Mouse (Mus musculus) hindbrain, embryonic 13.5 days (tissue): Measurements from ENCODE around the gene Fibp. TPM values are rescaled to one million over a fixed set of nuclear protein-coding genes. Genes with fewer than 3 reads are reported as not detected.

Experiments used
- ATAC-seq: fragments of 200-750 bp; cut with Nextera tagmentation; 2 replicates; pipeline ENCODE4 v1.8.0; 2017; ENCODE audit warnings: moderate TSS enrichment; ENCODE audit not compliant: low FRiP score
- H3K27ac ChIP-seq: fragments of 300-500 bp; sonication (generic); 2 replicates; pipeline ENCODE4 v1.5.1; 2015; ENCODE audit warnings: inconsistent platforms, mild to moderate bottlenecking, moderate library complexity
- H3K27me3 ChIP-seq: fragments of 300-500 bp; sonication (generic); 2 replicates; pipeline ENCODE4 v1.6.1; 2015; ENCODE audit warnings: mild to moderate bottlenecking, inconsistent platforms
- H3K36me3 ChIP-seq: fragments of 300-500 bp; sonication (generic); 2 replicates; pipeline ENCODE4 v1.6.1; 2015; ENCODE audit warnings: mild to moderate bottlenecking, inconsistent platforms
- H3K4me1 ChIP-seq: fragments of 300-500 bp; sonication (generic); replicated peaks from 2 replicates; pipeline ENCODE4 v1.6.1; 2015; ENCODE audit warnings: inconsistent platforms
- H3K4me2 ChIP-seq: fragments of 300-500 bp; sonication (generic); 2 replicates; pipeline ENCODE4 v1.6.1; 2015; ENCODE audit warnings: inconsistent platforms, mild to moderate bottlenecking, moderate library complexity
- H3K4me3 ChIP-seq: fragments of 300-500 bp; sonication (generic); 2 replicates; pipeline ENCODE4 v1.5.1; 2015; ENCODE audit warnings: mild to moderate bottlenecking, inconsistent platforms
- H3K9ac ChIP-seq: fragments of 300-500 bp; sonication (generic); 2 replicates; pipeline ENCODE4 v1.6.1; 2015; ENCODE audit warnings: mild to moderate bottlenecking, inconsistent platforms
- H3K9me3 ChIP-seq: fragments of 300-500 bp; sonication (generic); 2 replicates; pipeline ENCODE4 v1.6.1; 2016; ENCODE audit warnings: inconsistent platforms
- WGBS: fragments of 180-500 bp; shearing (Covaris S2); methylation state at CpG from one replicate; pipeline ENCODE4 v1.1.7; 2015; 5-methylcytosine and 5-hydroxymethylcytosine counted together
- polyA plus RNA-seq: library from polyadenylated mRNA; unstranded; fragments of >200 nt; fragmentation: Nextera tagmentation; extraction: Ambion mirVana; gene quantifications from 2 replicates; pipeline ENCODE4 v1.2.1, GENCODE M21; 2015

Gene Fibp
- polyA plus RNA-seq, 1 experiment from 2014 or later = 169 TPM

- no peaks in the 10 kb centered on the region for H3K27me3 ChIP-seq
- no peak overlapping the region for H3K4me2 ChIP-seq
- WGBS = 86% methylated on average over 12 of the region's 12 CpGs
- H3K9me3 ChIP-seq = no peaks in the 10 kb centered on the region
- no peak overlapping the region for H3K27ac ChIP-seq
- peaks cover 70% of the 10 kb centered on the region for H3K36me3 ChIP-seq
- H3K9ac ChIP-seq = no peak overlapping the region
- peaks cover 18% of the 10 kb centered on the region for H3K4me1 ChIP-seq
- H3K4me3 ChIP-seq = no peak overlapping the region
- no peak for ATAC-seq
Measured at GRCm38 (mm10) chr19:5495353-5496051, 35.1 kb downstream of the Fibp start.

GRCm38 (mm10) chr19:5496052-5496370, 35.6 kb downstream of the Fibp start:
- no peak overlapping the region for H3K27ac ChIP-seq
- no peak for ATAC-seq
- H3K27me3 ChIP-seq = no peaks in the 10 kb centered on the region
- no peaks in the 10 kb centered on the region for H3K9me3 ChIP-seq
- 91% methylated on average over 16 of the region's 16 CpGs for WGBS
- no peak overlapping the region for H3K4me3 ChIP-seq
- peaks cover 70% of the 10 kb centered on the region for H3K36me3 ChIP-seq
- no peak overlapping the region for H3K9ac ChIP-seq
- H3K4me1 ChIP-seq = peaks cover 18% of the 10 kb centered on the region
- H3K4me2 ChIP-seq = no peak overlapping the region

- Histone ChIP-seq H3K9ac (no peak overlapping the region), H3K27me3 (no peaks in the 10 kb centered on the region), H3K4me3 (no peak overlapping the region), H3K4me1 (no peaks in the 10 kb centered on the region; the same call in 1 of the 2 replicates), H3K4me2 (no peak overlapping the region), H3K36me3 (peaks cover 49% of the 10 kb centered on the region), H3K27ac (no peak overlapping the region), H3K9me3 (no peaks in the 10 kb centered on the region)
- no peak for ATAC-seq
- WGBS = 91% methylated on average over 2 of the region's 2 CpGs
Measured at GRCm38 (mm10) chr19:5500330-5500875, 40.0 kb downstream of the Fibp start.

GRCm38 (mm10) chr19:5503687-5504086, 43.3 kb downstream of the Fibp start, which contains the start of gene 1700020D05Rik:
Gene 1700020D05Rik (minus strand): TSS chr19:5503787.
- H3K9ac ChIP-seq = no peak within 1 kb of the TSS
- no peak within 1 kb of the TSS for H3K4me2 ChIP-seq
- peaks cover 16% of the 10 kb centered on the region for H3K36me3 ChIP-seq
- WGBS = 53% methylated on average over 17 of the region's 17 CpGs
- H3K4me1 ChIP-seq = no peaks in the 10 kb centered on the region; the same call in 1 of the 2 replicates
- ATAC-seq = no peak
- no peaks in the 10 kb centered on the region for H3K27me3 ChIP-seq
- no peak within 1 kb of the TSS for H3K27ac ChIP-seq
- no peaks in the 10 kb centered on the region for H3K9me3 ChIP-seq
- H3K4me3 ChIP-seq = no peak within 1 kb of the TSS

GRCm38 (mm10) chr19:5510031-5511026, 49.9 kb downstream of the Fibp start, which contains the start of gene Snx32:
Gene Snx32 (minus strand): TSS chr19:5510538.
- 5% methylated on average over 43 of the region's 47 CpGs for WGBS
- Histone ChIP-seq H3K27me3 (no peaks in the 10 kb centered on the region), H3K36me3 (no peaks in the 10 kb centered on the region), H3K27ac (peak within 1 kb of the TSS; percentile 87), H3K4me3 (peak within 1 kb of the TSS; percentile 53), H3K9me3 (no peaks in the 10 kb centered on the region), H3K4me2 (peak within 1 kb of the TSS; percentile 80), H3K4me1 (peaks cover 32% of the 10 kb centered on the region), H3K9ac (peak within 1 kb of the TSS; percentile 81)
- peak; percentile 99 for ATAC-seq

- Histone ChIP-seq H3K27me3 (no peaks in the 10 kb centered on the region), H3K27ac (0 out of 2 replicates have a peak overlapping the region, but pooled peaks have one; percentile 44), H3K36me3 (no peaks in the 10 kb centered on the region), H3K9me3 (no peaks in the 10 kb centered on the region), H3K4me2 (peak overlapping the region; percentile 80), H3K4me3 (peak overlapping the region; percentile 53), H3K4me1 (peaks cover 32% of the 10 kb centered on the region), H3K9ac (peak overlapping the region; percentile 70)
- 52% methylated on average over 15 of the region's 15 CpGs for WGBS
- ATAC-seq = no peak
Measured at GRCm38 (mm10) chr19:5511074-5511632, 50.7 kb downstream of the Fibp start.

- H3K27ac ChIP-seq = no peak overlapping the region
- no peaks in the 10 kb centered on the region for H3K9me3 ChIP-seq
- H3K4me2 ChIP-seq = no peak overlapping the region
Measured at GRCm38 (mm10) chr19:5512091-5513004, 51.9 kb downstream of the Fibp start.

GRCm38 (mm10) chr19:5513005-5513349, 52.6 kb downstream of the Fibp start:
- no peak overlapping the region for H3K4me3 ChIP-seq
- no peaks in the 10 kb centered on the region for H3K9me3 ChIP-seq
- H3K36me3 ChIP-seq = no peaks in the 10 kb centered on the region
- ATAC-seq = no peak
- H3K9ac ChIP-seq = no peak overlapping the region
- H3K4me1 ChIP-seq = peaks cover 32% of the 10 kb centered on the region
- H3K4me2 ChIP-seq = no peak overlapping the region
- 86% methylated on average over 3 of the region's 3 CpGs for WGBS
- no peaks in the 10 kb centered on the region for H3K27me3 ChIP-seq
- H3K27ac ChIP-seq = no peak overlapping the region

More at GRCm38 (mm10) chr19:5512091-5513004, 51.9 kb downstream of the Fibp start:
- 85% methylated on average over 12 of the region's 12 CpGs for WGBS
- ATAC-seq = no peak
- H3K36me3 ChIP-seq = no peaks in the 10 kb centered on the region
- H3K4me3 ChIP-seq = no peak overlapping the region
- H3K27me3 ChIP-seq = no peaks in the 10 kb centered on the region
- no peak overlapping the region for H3K9ac ChIP-seq
- H3K4me1 ChIP-seq = peaks cover 32% of the 10 kb centered on the region

Other genes starting within 250 kb of the Fibp start
- gene Pacs1, start 187.5 kb upstream of the Fibp start, polyA plus RNA-seq = 33.9 TPM in 2 replicates
- 373 and 377 TPM in 2 replicates for gene Sf3b2, start 165.2 kb upstream of the Fibp start, polyA plus RNA-seq
- gene Gal3st3, start 162.3 kb upstream of the Fibp start, polyA plus RNA-seq = 34.1 and 36.0 TPM in 2 replicates
- gene Catsper1, start 124.9 kb upstream of the Fibp start, polyA plus RNA-seq = not detected in 2 replicates
- gene Cst6, start 111.0 kb upstream of the Fibp start, polyA plus RNA-seq = 5.4 and 6.3 TPM in 2 replicates
- 53.3 and 56.4 TPM in 2 replicates for gene Eif1ad, start 93.9 kb upstream of the Fibp start, polyA plus RNA-seq
- gene Banf1, start 93.4 kb upstream of the Fibp start, polyA plus RNA-seq = 330 and 334 TPM in 2 replicates
- gene Sart1, start 71.9 kb upstream of the Fibp start, polyA plus RNA-seq = 72.1 and 73.0 TPM in 2 replicates
- 0.18 TPM in 1 of 2 replicates, not detected in the other for gene Tsga10ip, start 58.1 kb upstream of the Fibp start, polyA plus RNA-seq
- 322 and 323 TPM in 2 replicates for gene Drap1, start 35.6 kb upstream of the Fibp start, polyA plus RNA-seq
- gene AI837181, start 35.5 kb upstream of the Fibp start, polyA plus RNA-seq = 68.5 and 69.7 TPM in 2 replicates
- 0.48 TPM in 1 of 2 replicates, not detected in the other for gene Fosl1, start 13.1 kb upstream of the Fibp start, polyA plus RNA-seq
- gene Ccdc85b, start 2.7 kb upstream of the Fibp start, polyA plus RNA-seq = 9.6 and 10.2 TPM in 2 replicates
- 5.0 and 5.8 TPM in 2 replicates for gene Ctsw, start 7.9 kb downstream of the Fibp start, polyA plus RNA-seq
- 45.6 and 48.7 TPM in 2 replicates for gene Efemp2, start 13.3 kb downstream of the Fibp start, polyA plus RNA-seq
- gene Mus81, start 27.8 kb downstream of the Fibp start, polyA plus RNA-seq = 42.6 and 49.7 TPM in 2 replicates
- gene Cfl1, start 29.8 kb downstream of the Fibp start, polyA plus RNA-seq = 3,676 and 3,692 TPM in 2 replicates
- gene 1700020D05Rik, start 43.2 kb downstream of the Fibp start, polyA plus RNA-seq = 0.58 TPM in 1 of 2 replicates, not detected in the other
- 80.3 and 81.1 TPM in 2 replicates for gene Snx32, start 49.9 kb downstream of the Fibp start, polyA plus RNA-seq
- 0.21 TPM in 1 of 2 replicates, not detected in the other for gene Ovol1, start 100.0 kb downstream of the Fibp start, polyA plus RNA-seq
- gene Ap5b1, start 107.4 kb downstream of the Fibp start, polyA plus RNA-seq = 2.2 and 2.9 TPM in 2 replicates
- 71.2 and 80.6 TPM in 2 replicates for gene Rnaseh2c, start 141.3 kb downstream of the Fibp start, polyA plus RNA-seq
- 77.2 and 79.7 TPM in 2 replicates for gene Kat5, start 149.6 kb downstream of the Fibp start, polyA plus RNA-seq
- 30.1 and 35.2 TPM in 2 replicates for gene Rela, start 176.9 kb downstream of the Fibp start, polyA plus RNA-seq
- 15.0 and 15.4 TPM in 2 replicates for gene Sipa1, start 203.1 kb downstream of the Fibp start, polyA plus RNA-seq
- 11.6 and 14.4 TPM in 2 replicates for gene Map3k11, start 228.1 kb downstream of the Fibp start, polyA plus RNA-seq
- 21.3 and 24.4 TPM in 2 replicates for gene Pcnx3, start 228.3 kb downstream of the Fibp start, polyA plus RNA-seq
- 0.44 and 0.63 TPM in 2 replicates for gene Kcnk7, start 243.8 kb downstream of the Fibp start, polyA plus RNA-seq